Mouse (Mus musculus) hindbrain, embryonic 13.5 days (tissue): ENCODE data around the gene Ddb1. TPM values are rescaled to one million over a fixed set of nuclear protein-coding genes. Genes with fewer than 3 reads are reported as not detected.
A peak's percentile ranks its signal among the peaks of the same experiment; 100 is the strongest.

Experiments
- ATAC-seq: fragments of 200-750 bp; cut with Nextera tagmentation; 2 replicates; pipeline ENCODE4 v1.8.0; 2017; ENCODE audit warnings: moderate TSS enrichment; ENCODE audit not compliant: low FRiP score
- H3K27ac ChIP-seq: fragments of 300-500 bp; sonication (generic); 2 replicates; pipeline ENCODE4 v1.5.1; 2015; ENCODE audit warnings: inconsistent platforms, mild to moderate bottlenecking, moderate library complexity
- H3K27me3 ChIP-seq: fragments of 300-500 bp; sonication (generic); 2 replicates; pipeline ENCODE4 v1.6.1; 2015; ENCODE audit warnings: mild to moderate bottlenecking, inconsistent platforms
- H3K36me3 ChIP-seq: fragments of 300-500 bp; sonication (generic); 2 replicates; pipeline ENCODE4 v1.6.1; 2015; ENCODE audit warnings: mild to moderate bottlenecking, inconsistent platforms
- H3K4me1 ChIP-seq: fragments of 300-500 bp; sonication (generic); replicated peaks from 2 replicates; pipeline ENCODE4 v1.6.1; 2015; ENCODE audit warnings: inconsistent platforms
- H3K4me2 ChIP-seq: fragments of 300-500 bp; sonication (generic); 2 replicates; pipeline ENCODE4 v1.6.1; 2015; ENCODE audit warnings: inconsistent platforms, mild to moderate bottlenecking, moderate library complexity
- H3K4me3 ChIP-seq: fragments of 300-500 bp; sonication (generic); 2 replicates; pipeline ENCODE4 v1.5.1; 2015; ENCODE audit warnings: mild to moderate bottlenecking, inconsistent platforms
- H3K9ac ChIP-seq: fragments of 300-500 bp; sonication (generic); 2 replicates; pipeline ENCODE4 v1.6.1; 2015; ENCODE audit warnings: mild to moderate bottlenecking, inconsistent platforms
- H3K9me3 ChIP-seq: fragments of 300-500 bp; sonication (generic); 2 replicates; pipeline ENCODE4 v1.6.1; 2016; ENCODE audit warnings: inconsistent platforms
- WGBS: fragments of 180-500 bp; shearing (Covaris S2); methylation state at CpG from one replicate; pipeline ENCODE4 v1.1.7; 2015; 5-methylcytosine and 5-hydroxymethylcytosine counted together
- polyA plus RNA-seq: library from polyadenylated mRNA; unstranded; fragments of >200 nt; fragmentation: Nextera tagmentation; extraction: Ambion mirVana; gene quantifications from 2 replicates; pipeline ENCODE4 v1.2.1, GENCODE M21; 2015

Gene Ddb1
- polyA plus RNA-seq, 1 experiment from 2014 or later: 242 TPM

DNA sequence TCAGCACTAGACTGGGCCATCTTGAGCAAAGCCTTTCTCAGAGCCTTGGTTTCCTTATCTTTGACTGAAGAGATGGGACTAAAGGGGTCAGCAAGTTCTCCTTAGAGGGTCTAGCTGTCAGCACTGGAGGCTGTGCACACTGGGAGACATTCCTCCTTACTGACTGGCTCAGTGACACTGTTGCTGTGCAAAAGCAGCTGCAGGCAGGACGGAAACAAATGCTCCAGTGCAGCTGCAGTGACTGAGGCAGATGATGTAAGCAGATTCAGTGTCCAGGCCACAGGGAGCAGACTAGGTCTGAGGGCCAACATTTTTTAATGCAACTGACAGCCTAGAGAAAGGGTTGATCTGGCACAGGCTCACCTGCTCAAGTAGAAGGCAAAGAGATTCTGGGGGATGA lies 68.1 kb downstream of the Ddb1 start:
- Histone ChIP-seq H3K27ac (no peak overlapping the region), H3K36me3 (no peaks in the 10 kb centered on the region), H3K27me3 (no peaks in the 10 kb centered on the region), H3K9me3 (no peaks in the 10 kb centered on the region), H3K4me2 (no peak overlapping the region), H3K4me1 (no peaks in the 10 kb centered on the region), H3K9ac (no peak overlapping the region), H3K4me3 (no peak overlapping the region)
- WGBS: 32% methylated on average over 1 of the region's 1 CpGs
- ATAC-seq: no peak

- Histone ChIP-seq H3K27me3 (no peaks in the 10 kb centered on the region), H3K9me3 (no peaks in the 10 kb centered on the region), H3K4me2 (no peak overlapping the region), H3K4me3 (no peak overlapping the region), H3K36me3 (no peaks in the 10 kb centered on the region), H3K27ac (no peak overlapping the region), H3K9ac (no peak overlapping the region), H3K4me1 (no peaks in the 10 kb centered on the region; the same call in 1 of the 2 replicates)
- ATAC-seq: no peak
- WGBS: 89% methylated on average over 16 of the region's 16 CpGs
Measured at GRCm38 (mm10) chr19:10676656-10677055, 71.5 kb downstream of the Ddb1 start.

GRCm38 (mm10) chr19:10677915-10678771 lies 73.0 kb downstream of the Ddb1 start, which contains the start of gene Pga5:
Gene Pga5 (minus strand): TSS chr19:10678071.
- no peaks in the 10 kb centered on the region for H3K9me3 ChIP-seq
- H3K36me3 ChIP-seq: no peaks in the 10 kb centered on the region
- peak; percentile 58; the same call in 1 of the 2 replicates for ATAC-seq
- no peak within 1 kb of the TSS for H3K27ac ChIP-seq
- H3K9ac ChIP-seq: no peak within 1 kb of the TSS
- H3K27me3 ChIP-seq: no peaks in the 10 kb centered on the region
- H3K4me3 ChIP-seq: no peak within 1 kb of the TSS
- H3K4me2 ChIP-seq: no peak within 1 kb of the TSS
- WGBS: 58% methylated on average over 6 of the region's 6 CpGs
- H3K4me1 ChIP-seq: no peaks in the 10 kb centered on the region; the same call in 1 of the 2 replicates

DNA sequence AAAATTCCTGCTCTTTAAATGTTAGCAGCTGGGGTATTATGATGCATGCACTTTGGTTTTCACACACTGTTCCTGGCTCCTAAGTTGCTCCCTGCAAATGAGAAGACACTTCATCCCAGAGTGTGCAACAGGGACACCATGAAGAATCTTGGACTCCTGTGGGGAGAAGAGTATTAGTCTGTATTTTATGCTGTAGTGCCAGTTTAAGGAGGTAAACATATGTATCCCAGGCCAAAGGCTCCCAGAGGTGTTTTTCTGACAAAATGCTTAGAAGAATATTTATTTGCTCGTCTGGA lies 73.6 kb downstream of the Ddb1 start:
- Histone ChIP-seq H3K9ac (no peak overlapping the region), H3K4me1 (no peaks in the 10 kb centered on the region; the same call in 1 of the 2 replicates), H3K27ac (no peak overlapping the region), H3K4me2 (no peak overlapping the region), H3K9me3 (no peaks in the 10 kb centered on the region), H3K4me3 (no peak overlapping the region), H3K27me3 (no peaks in the 10 kb centered on the region), H3K36me3 (no peaks in the 10 kb centered on the region)
- 85% methylated on average over 1 of the region's 1 CpGs for WGBS
- no peak for ATAC-seq

Other genes with a start within 250 kb of the Ddb1 start
- 7.9 and 8.4 TPM in 2 replicates for gene Syt7, start 216.2 kb upstream of the Ddb1 start, polyA plus RNA-seq
- 0.53 and 1.1 TPM in 2 replicates for gene Lrrc10b, start 147.9 kb upstream of the Ddb1 start, polyA plus RNA-seq
- 1.1 and 3.0 TPM in 2 replicates for gene Ppp1r32, start 122.4 kb upstream of the Ddb1 start, polyA plus RNA-seq
- gene Cpsf7, start 80.1 kb upstream of the Ddb1 start, polyA plus RNA-seq: 49.0 and 52.8 TPM in 2 replicates
- 67.6 and 69.1 TPM in 2 replicates for gene Sdhaf2, start 79.2 kb upstream of the Ddb1 start, polyA plus RNA-seq
- 50.5 and 55.3 TPM in 2 replicates for gene Tmem216, start 49.1 kb upstream of the Ddb1 start, polyA plus RNA-seq
- gene Cyb561a3, start 28.2 kb upstream of the Ddb1 start, polyA plus RNA-seq: 16.2 and 17.2 TPM in 2 replicates
- gene Tmem138, start 28.0 kb upstream of the Ddb1 start, polyA plus RNA-seq: 42.3 and 43.2 TPM in 2 replicates
- 24.8 and 25.4 TPM in 2 replicates for gene Tkfc, start 327 bp downstream of the Ddb1 start, polyA plus RNA-seq
- 0.53 and 0.82 TPM in 2 replicates for gene Vwce, start 28.9 kb downstream of the Ddb1 start, polyA plus RNA-seq
- gene Pga5, start 72.7 kb downstream of the Ddb1 start, polyA plus RNA-seq: not detected in 2 replicates
- gene Vps37c, start 83.4 kb downstream of the Ddb1 start, polyA plus RNA-seq: 33.8 and 34.7 TPM in 2 replicates
- 0.21 and 0.35 TPM in 2 replicates for gene Cd5, start 133.7 kb downstream of the Ddb1 start, polyA plus RNA-seq
- gene Cd6, start 224.7 kb downstream of the Ddb1 start, polyA plus RNA-seq: not detected in 2 replicates
- 0.25 and 0.36 TPM in 2 replicates for gene Slc15a3, start 234.4 kb downstream of the Ddb1 start, polyA plus RNA-seq